Mouse (Mus musculus) cerebellum, adult 2 months (tissue): ENCODE results near the gene Gm45799.
A peak's percentile ranks its signal among the peaks of the same experiment; 100 is the strongest.

Experiments used
- CTCF ChIP-seq: fragments of 200-500 bp; IDR thresholded peaks from 2 replicates; pipeline ENCODE4 v1.5.1; 2011; ENCODE audit warnings: low read depth, mild to moderate bottlenecking, control low read depth, low read length, moderate library complexity, borderline replicate concordance; ENCODE audit not compliant: insufficient read depth
- POLR2A ChIP-seq: fragments of 200-500 bp; IDR thresholded peaks from 2 replicates; pipeline ENCODE4 v1.6.1; 2011; ENCODE audit warnings: low read length, control low read depth, borderline replicate concordance; ENCODE audit not compliant: insufficient read depth

DNA sequence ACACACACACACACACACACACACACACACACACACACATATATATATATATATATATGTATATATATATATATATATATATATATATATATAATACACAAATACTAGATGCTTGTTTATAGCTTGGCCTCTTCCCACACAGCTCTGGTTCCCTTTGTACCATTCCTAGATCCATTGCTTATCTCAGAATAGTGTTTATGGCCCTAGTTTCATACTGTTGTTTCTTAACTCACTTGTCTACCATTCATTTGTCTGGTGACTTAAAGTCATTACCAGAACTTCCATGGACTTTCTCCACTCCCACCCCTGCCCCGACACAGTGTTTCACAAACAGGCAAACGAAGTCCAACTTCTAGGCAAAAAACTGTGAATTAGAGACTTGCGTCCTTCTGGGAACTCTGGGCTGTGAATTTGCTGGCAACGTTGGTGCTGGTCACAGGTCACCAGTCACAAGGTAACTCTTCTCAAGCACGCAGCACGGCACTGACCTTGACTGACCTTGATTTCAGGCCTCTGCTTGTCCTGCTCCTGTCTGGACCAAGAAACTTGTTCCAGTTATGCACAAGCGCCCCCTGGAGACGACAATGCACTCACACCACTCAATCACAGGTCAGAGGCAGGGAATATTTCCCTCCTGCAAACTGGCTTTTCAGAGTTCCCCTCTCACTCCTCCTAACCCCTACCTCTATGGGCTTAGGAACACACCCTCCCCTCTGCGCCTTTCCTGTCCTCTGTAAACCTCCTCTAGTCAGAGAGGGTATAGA lies 37.3 kb upstream of the Gm45799 start:
- TF ChIP-seq CTCF (peak; percentile 90), POLR2A (no peak)
